Mouse (Mus musculus) testis, adult 2 months (tissue): ENCODE measurements at regions not wholly inside any gene's neighbourhood (a gene's known extent, or its start where the extent isn't known, plus 50 kb on each side); places are given as distances from the start of the nearest gene placed in this dataset.

Experiments used
- CTCF ChIP-seq: fragments of 200-500 bp; IDR thresholded peaks from 2 replicates; pipeline ENCODE4 v1.5.1; 2012; ENCODE audit warnings: low read depth, mild to moderate bottlenecking, inconsistent platforms, low read length, moderate library complexity; ENCODE audit not compliant: control insufficient read depth, insufficient read depth, insufficient replicate concordance
- POLR2A ChIP-seq: fragments of 200-500 bp; IDR thresholded peaks from 2 replicates; pipeline ENCODE4 v1.6.1; 2012; ENCODE audit warnings: low read depth, mild to moderate bottlenecking, inconsistent platforms, low read length, moderate library complexity; ENCODE audit not compliant: control insufficient read depth

GRCm38 (mm10) chr3:38233091-38233490, 251.6 kb downstream of the Ankrd50 start:
- no peak for TF ChIP-seq CTCF
- TF ChIP-seq POLR2A, result no peak
